Mouse (Mus musculus): ENCODE results near the gene Zmym1.
A peak's percentile ranks its signal among the peaks of the same experiment; 100 is the strongest.
"Not testable (repeated sequence)": the region's sequence is repeated elsewhere in the genome, so short reads cannot be mapped to it uniquely, and the experiment has no call there.

Gene Zmym1

GRCm38 (mm10) chr4:127060585-127061290, at the start of gene Zmym1:
Gene Zmym1 (minus strand): TSS chr4:127061152.
- peak; percentile 94 to 96 for DNase-seq

GRCm38 (mm10) chr4:127110570-127110969, 49.6 kb upstream of the Zmym1 start:
- DNase-seq = no peak

- peak in 1 of 2 experiments; percentile 9 for DNase-seq
These were observed 46.6 kb upstream of the Zmym1 start for GRCm38 (mm10) chr4:127107566-127107965.

- DNase-seq = not testable (repeated sequence)
These were observed 38.6 kb upstream of the Zmym1 start for GRCm38 (mm10) chr4:127099552-127099951.

GRCm38 (mm10) chr4:127095090-127095489, 34.1 kb upstream of the Zmym1 start:
- no peak for DNase-seq

- DNase-seq = no peak
These were observed 30.2 kb upstream of the Zmym1 start for GRCm38 (mm10) chr4:127091188-127091587.

- no peak for DNase-seq
These were observed 24.8 kb upstream of the Zmym1 start for GRCm38 (mm10) chr4:127085761-127086160.

- no peak for DNase-seq
These were observed 22.2 kb upstream of the Zmym1 start for GRCm38 (mm10) chr4:127083131-127083530.

GRCm38 (mm10) chr4:127080806-127081205, 19.9 kb upstream of the Zmym1 start:
- DNase-seq = no peak

GRCm38 (mm10) chr4:127076875-127077548, 16.1 kb upstream of the Zmym1 start, which contains the start of gene Zmym6:
Gene Zmym6 (plus strand): TSS chr4:127077383.
- DNase-seq = peak; percentile 95 to 98

GRCm38 (mm10) chr4:127074915-127075314, 14.0 kb upstream of the Zmym1 start:
- DNase-seq = no peak

GRCm38 (mm10) chr4:127064051-127064450, 3.1 kb upstream of the Zmym1 start:
- DNase-seq = no peak

GRCm38 (mm10) chr4:127054522-127055198, 6.3 kb downstream of the Zmym1 start:
- DNase-seq = no peak

GRCm38 (mm10) chr4:127053071-127053470, 7.9 kb downstream of the Zmym1 start:
- no peak for DNase-seq

- no peak for DNase-seq
These were observed 9.8 kb downstream of the Zmym1 start for GRCm38 (mm10) chr4:127051121-127051520.

GRCm38 (mm10) chr4:127043540-127043939, 17.4 kb downstream of the Zmym1 start:
- no peak for DNase-seq

GRCm38 (mm10) chr4:127039871-127040483, 21.0 kb downstream of the Zmym1 start:
- DNase-seq = no peak

GRCm38 (mm10) chr4:127038828-127039349, 22.1 kb downstream of the Zmym1 start:
- no peak for DNase-seq

- no peak for DNase-seq
These were observed 22.8 kb downstream of the Zmym1 start for GRCm38 (mm10) chr4:127037908-127038827.

GRCm38 (mm10) chr4:127037158-127037557, 23.8 kb downstream of the Zmym1 start:
- no peak for DNase-seq
